Mouse (Mus musculus) urinary bladder, adult 2 months (tissue): ENCODE results near the gene Pola2. TPM values are rescaled to one million over a fixed set of nuclear protein-coding genes. Genes with fewer than 3 reads are reported as not detected.
A peak's percentile ranks its signal among the peaks of the same experiment; 100 is the strongest.

Experiments
- DNase-seq: peaks from one replicate; pipeline ENCODE4 v3.0.0; 2022; ENCODE audit warnings: low spot score
- polyA plus RNA-seq: library from polyadenylated mRNA; depleted of rRNA; stranded (reverse); fragments of >200 nt; gene quantifications from 2 replicates; pipeline ENCODE4 v1.2.3, GENCODE M21; 2012

Gene Pola2
- polyA plus RNA-seq, 1 experiment: 41.0 TPM

DNA sequence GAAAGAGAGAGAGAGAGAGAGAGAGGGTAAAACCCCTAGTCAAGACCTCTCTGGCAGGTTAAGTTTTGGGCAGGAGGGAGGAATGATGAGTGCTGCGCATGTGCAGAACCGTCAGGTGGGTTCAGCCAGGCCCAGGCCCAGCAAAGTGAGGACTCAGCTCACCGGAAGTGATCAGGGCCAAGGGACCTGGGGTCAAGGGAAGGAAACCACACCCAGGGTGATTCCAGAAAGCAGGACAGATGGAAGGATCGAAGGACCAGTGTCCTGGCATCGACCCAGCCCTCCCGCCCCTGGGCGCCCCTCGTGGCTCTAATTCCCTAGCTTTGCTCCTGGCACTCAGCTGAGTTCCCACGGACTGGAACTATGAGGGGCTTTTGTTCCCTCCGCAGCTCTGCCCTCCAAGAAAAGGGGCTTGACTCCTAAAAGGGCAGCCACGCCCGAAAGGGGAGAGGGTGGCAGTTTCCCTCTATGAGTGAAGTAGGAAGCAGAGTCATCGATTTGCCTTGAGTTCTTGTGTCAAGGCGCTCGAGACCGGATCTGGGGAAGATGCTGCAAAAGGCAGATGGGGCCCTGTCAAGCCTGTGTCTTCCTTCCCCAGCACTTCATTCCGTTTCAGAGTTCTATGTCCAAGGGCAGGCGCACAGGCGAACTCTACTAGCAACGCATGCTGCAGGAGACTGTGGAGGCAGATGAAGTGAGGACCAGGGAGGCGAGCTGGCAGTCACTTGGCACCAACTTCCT, 26.7 kb downstream of the Pola2 start:
- DNase-seq: no peak

GRCm38 (mm10) chr19:5935691-5936090, 28.3 kb downstream of the Pola2 start:
- no peak for DNase-seq

DNA sequence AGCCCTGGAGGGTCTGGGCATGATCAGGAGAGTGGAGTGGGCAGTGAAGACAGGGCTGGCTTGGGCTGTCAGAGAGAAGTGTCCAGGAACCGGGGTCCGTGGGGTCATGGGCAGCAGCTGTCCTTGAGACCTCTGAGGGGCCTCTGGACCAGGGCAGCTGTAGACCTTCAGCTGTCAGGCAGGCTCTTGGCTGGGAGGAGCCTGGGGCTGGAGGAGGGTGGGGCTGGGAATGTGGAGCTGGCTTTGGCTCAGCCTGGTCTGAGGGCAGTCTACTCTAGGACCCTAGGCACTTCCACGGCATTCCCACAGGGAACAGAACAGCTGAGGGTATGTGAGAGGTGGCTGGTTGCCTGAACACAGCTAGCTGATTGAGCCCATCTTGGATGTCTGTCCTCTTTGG, 28.7 kb downstream of the Pola2 start:
- peak; percentile 35 for DNase-seq

DNA sequence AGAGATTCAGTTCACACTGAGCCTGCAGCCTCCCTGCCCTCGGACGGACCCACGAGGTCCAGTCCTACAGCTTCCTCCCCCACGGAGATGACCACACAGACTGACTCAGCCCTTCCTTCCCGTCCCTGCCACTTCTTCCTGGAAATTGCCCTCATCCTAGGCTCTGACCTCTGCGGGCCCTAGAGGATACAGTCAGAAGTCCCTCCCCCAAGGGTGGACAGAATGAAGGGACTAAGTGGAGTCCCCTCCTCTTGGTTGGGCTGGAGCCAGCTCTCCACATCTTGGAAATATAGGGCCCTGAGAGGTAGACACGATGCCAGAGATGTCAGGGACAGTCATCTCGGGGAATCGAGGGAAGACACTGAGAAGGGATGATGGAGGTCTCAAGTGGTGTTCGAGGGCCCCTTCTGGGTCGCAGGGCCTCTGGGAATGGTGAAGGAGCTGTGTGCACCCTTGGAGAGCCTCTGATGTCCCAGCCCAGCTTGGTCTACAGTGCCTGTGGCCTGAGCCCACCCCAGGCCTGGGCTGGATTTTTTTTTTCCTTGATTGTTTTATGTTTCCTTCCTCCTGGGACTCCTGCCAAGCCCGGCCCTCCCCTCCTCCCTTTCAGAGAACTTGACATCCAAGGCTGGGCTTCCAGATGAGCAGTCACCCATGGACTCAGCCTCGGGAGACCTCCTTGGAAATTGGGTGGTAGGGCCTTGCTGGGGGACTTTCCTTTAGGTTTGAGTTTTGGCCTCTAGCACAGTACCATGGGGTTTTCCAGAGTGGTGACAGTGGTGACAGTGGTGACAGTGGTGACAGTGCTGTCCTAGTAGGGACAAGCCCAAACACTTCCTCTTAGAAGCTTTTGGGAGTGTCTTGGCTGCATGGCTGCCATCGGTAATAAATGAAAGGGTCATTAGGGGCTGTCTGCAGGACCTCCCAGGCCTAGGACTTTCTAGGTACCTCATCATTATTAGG, 34.1 kb downstream of the Pola2 start:
- no peak for DNase-seq

DNA sequence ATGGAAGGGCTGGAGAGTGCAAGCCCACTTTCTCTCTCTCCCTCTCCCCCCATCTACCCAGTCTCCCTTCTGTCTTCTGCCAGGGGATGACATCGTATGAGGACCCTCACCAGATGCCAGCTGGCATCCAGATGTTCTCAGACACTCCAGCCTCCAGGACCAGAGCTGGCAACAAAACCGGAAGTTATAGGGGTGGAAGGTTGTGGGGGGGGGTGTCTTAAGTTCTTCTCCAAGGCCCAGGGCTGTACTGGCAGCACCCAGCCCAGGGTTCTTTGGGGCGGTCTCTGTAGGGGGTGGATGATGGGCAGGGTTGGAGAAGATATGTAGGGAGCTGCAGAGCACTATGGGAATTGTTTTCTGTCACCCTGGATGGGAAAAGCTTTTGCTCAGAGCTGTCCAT, 35.5 kb downstream of the Pola2 start:
- no peak for DNase-seq

DNA sequence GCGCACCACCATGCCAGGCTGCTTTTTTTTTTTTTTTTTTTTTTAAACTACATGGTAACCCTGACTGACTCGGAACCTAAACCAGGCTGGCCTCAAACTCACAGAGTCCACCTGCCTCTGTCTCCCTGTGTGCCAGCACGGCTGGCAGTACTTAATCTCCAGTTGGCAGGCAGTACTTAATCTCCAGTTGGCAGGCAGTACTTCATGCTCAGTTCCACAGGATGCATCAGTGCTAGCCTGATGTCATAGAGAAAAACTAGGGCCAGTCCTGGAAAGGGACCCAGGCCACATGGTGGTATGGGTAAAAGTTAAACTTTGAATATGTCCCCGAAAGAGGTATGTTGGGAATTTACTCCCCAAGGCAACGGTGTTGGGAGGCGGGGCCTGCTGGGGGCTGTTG, 35.9 kb downstream of the Pola2 start:
- no peak for DNase-seq

GRCm38 (mm10) chr19:5927532-5927931, 36.5 kb downstream of the Pola2 start:
- no peak for DNase-seq

- no peak for DNase-seq
Measured at GRCm38 (mm10) chr19:5927026-5927425, 37.0 kb downstream of the Pola2 start.

DNA sequence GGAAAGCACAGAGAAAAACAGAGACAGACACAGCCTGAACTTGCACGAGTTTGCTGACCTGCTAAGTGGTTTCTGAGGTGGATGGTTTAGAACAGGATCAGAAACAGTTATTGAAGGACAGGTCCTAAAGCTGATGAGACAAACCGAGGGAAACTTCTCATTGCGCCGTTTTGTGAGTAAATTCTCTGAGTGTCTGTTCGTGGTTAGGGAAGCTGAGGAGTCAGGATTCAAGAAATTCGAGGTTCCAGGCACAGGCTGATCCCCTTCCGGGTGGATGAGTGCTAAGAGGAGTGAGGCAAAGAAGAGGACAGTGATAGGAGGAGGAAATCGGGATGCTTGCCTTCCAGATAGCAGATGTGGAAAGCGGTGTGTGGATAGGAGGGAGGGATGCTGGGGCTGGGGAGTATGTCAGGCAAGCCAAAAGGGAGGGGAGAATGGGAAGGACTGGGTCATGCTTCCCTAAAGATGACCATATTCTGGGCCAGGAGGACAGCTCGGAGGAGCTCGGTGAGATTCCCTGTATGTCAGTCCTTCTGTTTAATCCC, 38.6 kb downstream of the Pola2 start:
- DNase-seq: no peak

GRCm38 (mm10) chr19:5924713-5925093, 39.3 kb downstream of the Pola2 start, which contains the start of gene Cdc42ep2:
Gene Cdc42ep2, minus strand, starts transcription at chr19:5924816.
- DNase-seq: peak; percentile 88

GRCm38 (mm10) chr19:5923990-5924712, 39.9 kb downstream of the Pola2 start:
- peak; percentile 75 for DNase-seq

DNA sequence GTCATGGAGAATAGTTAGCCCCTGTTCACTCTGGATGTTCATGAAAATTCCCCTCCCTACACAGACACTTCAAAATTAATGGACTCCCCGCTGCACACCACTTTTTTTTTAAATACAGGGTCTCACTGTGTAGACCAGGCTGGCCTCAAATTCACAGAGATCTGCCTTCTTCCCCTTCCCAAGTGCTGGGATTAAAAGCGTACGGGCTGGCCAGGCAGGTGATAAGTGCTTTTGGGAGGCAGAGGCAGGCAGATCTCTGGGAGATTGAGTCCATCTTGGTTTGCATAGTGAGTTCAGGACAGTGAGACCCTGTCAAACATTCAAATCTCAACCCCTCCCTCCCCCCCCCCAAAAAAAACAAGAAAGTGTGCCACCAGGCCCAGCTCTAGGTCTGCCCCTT, 41.0 kb downstream of the Pola2 start:
- DNase-seq: no peak

DNA sequence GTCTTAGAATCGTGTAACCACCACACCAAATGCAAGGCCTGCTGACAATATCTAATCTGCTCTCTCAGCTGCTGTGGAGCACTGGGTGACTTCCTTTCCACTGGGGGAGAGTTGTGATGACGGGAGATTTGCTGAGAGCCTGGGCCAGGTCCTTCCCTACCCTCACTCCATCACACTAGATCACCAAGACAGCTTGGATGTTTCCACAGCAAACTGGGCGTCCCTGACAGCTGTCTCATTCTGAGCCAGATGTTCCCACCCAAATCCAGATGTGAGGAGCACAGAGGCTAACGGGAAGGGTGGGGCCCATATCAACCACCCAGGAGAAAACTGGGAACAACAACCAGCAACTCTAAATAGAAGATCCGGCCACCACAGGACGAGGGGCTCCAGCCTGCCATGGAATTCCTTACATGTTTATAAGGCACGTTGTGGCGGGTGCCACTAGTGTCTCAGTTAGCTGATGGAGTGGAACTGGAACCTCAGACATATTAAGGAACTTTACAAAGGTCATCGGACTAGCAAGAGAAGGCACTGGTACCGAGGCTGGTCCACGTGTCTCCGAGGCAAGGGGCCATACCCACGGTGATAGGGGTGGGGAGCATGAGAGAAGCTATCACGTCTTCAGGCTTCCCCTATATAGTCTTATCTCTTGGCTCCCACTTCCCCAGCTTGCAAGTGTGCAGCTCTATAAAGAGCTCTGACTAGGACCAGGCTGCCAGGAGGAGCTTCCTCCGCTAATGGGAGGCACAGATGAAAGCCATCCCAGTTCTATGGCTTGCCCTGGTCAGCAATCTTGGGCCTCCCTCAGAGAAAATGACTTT, 41.7 kb downstream of the Pola2 start:
- no peak for DNase-seq

DNA sequence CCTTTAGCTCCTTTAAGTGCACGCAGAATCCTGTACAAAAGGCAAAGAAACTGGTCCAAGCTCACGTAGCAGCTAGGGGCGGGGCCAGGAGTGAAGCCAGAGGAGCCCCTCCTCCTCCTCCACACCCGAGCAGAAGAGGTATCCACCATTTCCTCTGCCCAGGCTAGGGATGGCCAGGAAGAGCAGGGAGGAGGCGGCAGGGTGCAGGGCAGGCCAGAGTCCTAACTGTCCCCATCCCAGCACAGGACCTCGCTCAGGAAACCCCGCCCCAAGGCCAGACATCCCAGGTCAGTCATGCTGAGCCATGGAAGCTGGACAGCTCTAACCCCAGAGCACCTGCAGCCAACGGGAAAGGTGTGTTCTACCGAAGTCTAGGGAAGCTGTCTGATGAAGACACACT, 42.3 kb downstream of the Pola2 start:
- no peak for DNase-seq

DNA sequence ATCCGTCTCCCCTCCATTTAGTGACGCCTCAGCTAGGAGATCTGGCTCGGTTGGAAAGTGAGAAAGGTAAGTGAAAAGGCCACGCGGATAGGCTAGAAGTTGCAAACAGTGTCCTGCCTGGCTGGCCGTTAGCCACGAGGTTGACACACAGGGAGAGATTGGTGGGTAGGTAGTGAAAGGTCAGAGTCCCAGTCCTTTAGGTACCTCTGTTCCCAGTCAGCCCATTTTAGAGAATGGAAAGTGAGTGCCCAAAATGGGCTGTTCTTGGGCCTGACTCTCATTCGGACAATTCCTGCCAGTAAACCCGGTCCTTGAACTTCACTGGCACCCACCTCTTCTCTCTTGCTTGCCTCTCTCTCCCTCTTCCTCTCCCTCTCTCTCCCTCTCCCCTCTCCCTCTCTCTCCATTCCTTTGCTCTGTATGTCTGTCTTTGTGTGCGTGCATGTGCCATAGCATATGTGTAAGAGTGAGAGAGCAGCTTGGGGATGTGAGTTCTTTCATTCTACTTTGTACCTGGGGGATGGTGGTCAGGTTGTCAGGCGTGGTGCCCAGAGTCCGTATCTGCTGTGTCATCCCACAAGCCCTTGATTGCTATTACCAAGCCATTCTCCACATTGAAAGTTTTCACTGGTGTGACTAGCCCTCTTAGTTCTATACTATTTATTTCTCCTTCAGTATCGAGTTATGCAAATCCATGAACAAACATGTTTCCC, 50.8 kb downstream of the Pola2 start, which contains the start of gene Dpf2:
Gene Dpf2 (minus strand): TSS at position 4 of the 713 bp plus-strand sequence.
- DNase-seq: no peak

DNA sequence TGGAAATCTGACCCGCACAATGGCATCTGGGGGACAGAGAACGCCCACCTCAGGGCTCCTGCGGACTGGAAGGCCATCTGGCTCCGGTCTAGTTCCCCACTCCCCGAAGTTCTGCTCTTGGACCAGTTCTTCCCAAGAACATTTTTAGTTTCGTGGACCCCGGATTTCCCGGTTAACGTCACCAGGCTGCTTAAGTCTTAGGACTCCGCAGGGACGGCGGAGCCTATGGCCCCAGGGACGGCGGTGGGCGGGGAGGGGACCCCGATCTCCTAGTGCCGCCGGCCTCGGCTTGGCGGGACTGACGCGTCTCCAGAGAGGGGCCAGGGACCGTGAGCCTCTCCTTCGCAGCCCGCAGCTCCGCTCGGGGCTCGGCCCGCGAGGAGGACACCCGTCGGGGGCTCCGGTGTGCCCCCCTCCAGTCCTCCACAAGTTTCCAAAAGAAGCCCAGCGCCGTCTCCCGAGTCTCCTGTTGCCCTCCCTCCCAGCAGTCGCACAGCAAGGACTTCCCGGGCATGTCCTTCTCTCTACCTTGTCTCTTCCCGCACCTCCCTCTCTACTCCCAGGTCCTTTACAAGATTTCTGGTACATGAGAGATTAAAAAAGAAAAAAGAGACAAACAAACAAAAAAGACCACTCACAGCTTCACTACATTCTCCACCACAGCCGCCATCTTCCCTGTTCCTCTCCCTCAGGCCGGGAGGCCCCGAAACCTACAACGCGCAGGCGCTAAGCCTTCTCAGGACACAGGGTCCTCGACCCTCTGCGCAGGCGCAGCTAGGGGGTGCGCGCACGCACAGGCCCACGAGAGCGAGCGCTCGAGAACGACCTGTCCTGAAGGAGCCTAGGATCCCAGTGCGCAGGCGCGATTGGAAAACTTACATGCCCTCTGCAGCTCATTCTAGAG, 51.6 kb downstream of the Pola2 start:
- DNase-seq: peak; percentile 95

- no peak for DNase-seq
Measured at GRCm38 (mm10) chr19:5911430-5912102, 52.4 kb downstream of the Pola2 start.

GRCm38 (mm10) chr19:5910221-5910620, 53.8 kb downstream of the Pola2 start:
- no peak for DNase-seq

DNA sequence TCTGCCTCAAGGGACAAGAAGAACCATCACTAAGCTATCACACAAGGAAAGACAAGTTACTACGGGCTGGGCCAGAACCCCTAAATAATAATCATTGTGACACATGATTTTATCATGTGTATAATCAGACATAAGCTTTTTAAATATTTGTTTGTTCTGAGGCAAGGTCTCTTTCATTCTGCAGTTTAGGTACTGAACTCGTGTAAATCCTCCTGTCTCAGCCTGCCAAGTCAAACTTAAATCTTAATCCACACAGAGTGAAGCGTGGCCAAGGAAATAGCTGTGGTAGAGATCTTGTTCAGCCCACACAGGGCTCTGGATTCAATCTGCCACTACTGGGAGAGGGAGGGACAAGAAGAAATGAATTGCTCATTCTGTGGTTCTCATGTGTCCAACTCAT, 56.7 kb downstream of the Pola2 start:
- no peak for DNase-seq
